ENCODE assay signal across 24 mouse cellular contexts in the genomic region with DNA sequence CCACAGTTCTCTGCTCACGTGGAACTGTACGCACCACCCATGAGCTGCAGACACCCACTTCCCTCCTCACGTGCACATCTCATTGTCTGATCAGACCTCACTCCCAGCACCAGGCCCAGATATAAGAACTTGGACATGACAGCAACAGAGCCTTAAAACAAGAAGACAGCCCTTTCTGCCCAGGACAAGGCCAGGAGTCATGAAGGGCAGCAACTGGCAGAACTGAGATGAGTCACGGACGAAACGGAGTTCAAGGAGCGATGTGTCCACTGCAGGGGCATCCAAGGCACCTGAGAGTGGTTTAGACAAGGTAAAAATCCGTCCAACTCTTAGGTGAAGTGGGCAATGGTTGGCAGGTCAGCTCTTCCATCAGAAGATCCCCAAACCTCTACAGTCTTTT. TPM values are rescaled to one million over a fixed set of nuclear protein-coding genes. Genes with fewer than 3 reads are reported as not detected.
DNase-seq lines count a peak whose midpoint lies in the region; ATAC-seq lines count a peak whose summit lies in the region.
"Had no signal": no experiment of that assay in that cellular context is flagged by ENCODE, and none has a peak within 500 bp of the region (broad histone marks: within the 10 kb centered on the region; RNA-seq: fewer than 3 reads in every experiment).

No protein-coding gene starts in this region.

- no peaks in the 10 kb centered on the region for H3K4me1 ChIP-seq in megakaryocyte, embryonic 14.5 days

- no peak for ATAC-seq in megakaryocyte, adult 5-6 weeks (ENCODE audit: poor library complexity, severe bottlenecking)
- ATAC-seq: activated CD4-positive, CD25-positive, alpha-beta regulatory T cell, adult 4 months; CD4-positive, CD25-positive, alpha-beta regulatory T cell, adult 4 months; Patski had no signal

- H3K4me3 ChIP-seq in megakaryocyte, embryonic 14.5 days (replicated peaks), result peak overlapping the region; percentile 40

- H3K27me3 ChIP-seq in megakaryocyte, embryonic 14.5 days (replicated peaks), result peaks cover 10% of the 10 kb centered on the region
- H3K27me3 ChIP-seq: Patski had no signal

- peak; percentile 50 to 81 for DNase-seq in adrenal gland, adult (ENCODE audit: inconsistent age in 2 of 2, low spot score in 1 of 2)
- no peak for DNase-seq in adrenal gland, adult 18-20 months (ENCODE audit: low spot score in 2 of 2)
- DNase-seq in adrenal gland, adult 2 months, result peak; percentile 68
- DNase-seq in adrenal gland, postnatal 10 days, result no peak
- DNase-seq in adrenal gland, adult 8-10 months, result peak; percentile 58
- no peak for DNase-seq in adrenal gland, postnatal 14 days
- DNase-seq: adrenal gland, postnatal 25 days; adrenal gland, postnatal 36 days; B cell, adult 2 months; cerebellum, adult 11 months; cerebellum, adult 11-12 months; cerebellum, adult 18-20 months; cerebellum, adult 2 months; cerebellum, adult 8-10 months; cerebellum, adult 9-10 months; cerebellum, adult 9-11 months; cerebellum, postnatal 10 days had no signal

- peaks cover 4% of the 10 kb centered on the region for H3K36me3 ChIP-seq in megakaryocyte, embryonic 14.5 days (replicated peaks; ENCODE audit: low read length)
- H3K36me3 ChIP-seq: G1E had no signal

- no peaks in the 10 kb centered on the region for H3K9me3 ChIP-seq in megakaryocyte, embryonic 14.5 days
- H3K9me3 ChIP-seq: G1E had no signal

RNA-seq across cellular contexts. Expression of a gene that starts 26.4 kb away (rescaled TPM):
- 10 to 100 TPM in 1 of 2 experiments, 1 to 10 TPM in 1; 6.6 to 10.3 TPM for total RNA-seq in adrenal gland, adult 18-20 months (2021)
- total RNA-seq in adrenal gland, adult 2 months (2021), result 10 to 100 TPM in 1 of 2 experiments, 1 to 10 TPM in 1; 8.5 to 11.3 TPM
- polyA plus RNA-seq in adrenal gland, adult 2 months (2012; rRNA removed), result 24.1 and 24.6 TPM in 2 replicates
- total RNA-seq in adrenal gland, postnatal 10 days (2021), result 1 to 10 TPM; 7.0 to 9.7 TPM
- 10 to 100 TPM; 13.7 to 15.1 (median 14.1) TPM for total RNA-seq in adrenal gland, adult 8-10 months (2022)
- 8.2 and 8.5 TPM in 2 replicates for total RNA-seq in adrenal gland, postnatal 14 days (2021)
- polyA plus RNA-seq in megakaryocyte, embryonic 14.5 days (2012; ENCODE audit: insufficient read depth, low replicate concordance), result 29.5 and 64.0 TPM in 2 replicates
- 7.8 and 14.8 TPM in 2 replicates for total RNA-seq in megakaryocyte, adult 5-6 weeks (2015)
- 6.0 and 8.6 TPM in 2 replicates for total RNA-seq in megakaryocyte, adult 5-6 weeks (2017)

RNA-seq across cellular contexts. Expression of a gene that starts 42.6 kb away (rescaled TPM):
- total RNA-seq in adrenal gland, adult 18-20 months (2021), result 1 to 10 TPM; 3.9 to 5.6 TPM
- 1 to 10 TPM; 3.1 to 5.4 TPM for total RNA-seq in adrenal gland, adult 2 months (2021)
- polyA plus RNA-seq in adrenal gland, adult 2 months (2012; rRNA removed), result 5.7 and 6.9 TPM in 2 replicates
- 1 to 10 TPM; 1.6 to 2.2 TPM for total RNA-seq in adrenal gland, postnatal 10 days (2021)
- 1 to 10 TPM; 1.8 to 4.4 (median 3.3) TPM for total RNA-seq in adrenal gland, adult 8-10 months (2022)
- total RNA-seq in adrenal gland, postnatal 14 days (2021), result 1.6 and 2.4 TPM in 2 replicates
- 0.27 and 1.5 TPM in 2 replicates for polyA plus RNA-seq in megakaryocyte, embryonic 14.5 days (2012; ENCODE audit: insufficient read depth, low replicate concordance)
- total RNA-seq in megakaryocyte, adult 5-6 weeks (2015), result 1.0 and 1.4 TPM in 2 replicates
- 0.07 and 0.53 TPM in 2 replicates for total RNA-seq in megakaryocyte, adult 5-6 weeks (2017)

RNA-seq across cellular contexts. Expression of a gene that starts 42.7 kb away (rescaled TPM):
- 1 to 10 TPM in 1 of 2 experiments, under 1 TPM in 1; 0.36 to 1.2 TPM for total RNA-seq in adrenal gland, adult 18-20 months (2021)
- total RNA-seq in adrenal gland, adult 2 months (2021), result 1 to 10 TPM in 1 of 2 experiments, under 1 TPM in 1; 0.63 to 1.6 TPM
- 1.1 and 1.9 TPM in 2 replicates for polyA plus RNA-seq in adrenal gland, adult 2 months (2012; rRNA removed)
- under 1 TPM in 1 of 2 experiments, not detected in 1; 0.51 TPM for total RNA-seq in adrenal gland, postnatal 10 days (2021)
- 1 to 10 TPM in 2 of 4 experiments, under 1 TPM in 2; 0.29 to 1.1 (median 0.89) TPM for total RNA-seq in adrenal gland, adult 8-10 months (2022)
- 0.26 and 0.33 TPM in 2 replicates for total RNA-seq in adrenal gland, postnatal 14 days (2021)
- not detected in 2 replicates for polyA plus RNA-seq in megakaryocyte, embryonic 14.5 days (2012; ENCODE audit: insufficient read depth, low replicate concordance)
- not detected in 2 replicates for total RNA-seq in megakaryocyte, adult 5-6 weeks (2015)
- total RNA-seq in megakaryocyte, adult 5-6 weeks (2017), result 0.26 TPM in 1 of 2 replicates, not detected in the other
- total RNA-seq: adrenal gland, postnatal 25 days; G1E; MEL had no signal
- polyA plus RNA-seq: activated CD4-positive, CD25-positive, alpha-beta regulatory T cell, adult 4 months; CD4-positive, CD25-positive, alpha-beta regulatory T cell, adult 4 months; G1E had no signal

Comparison
In these comparisons a context has a peak if more than half of its experiments do, and no peak if none do; other contexts are left out.
1. DNase-seq: peak in adrenal gland, adult (2 of 2), adrenal gland, adult 2 months (single experiment) and adrenal gland, adult 8-10 months (single experiment); none in adrenal gland, adult 18-20 months (0 of 2), adrenal gland, postnatal 10 days (single experiment) and adrenal gland, postnatal 14 days (single experiment).